Mouse (Mus musculus): Measurements from ENCODE around the gene 2310034G01Rik. TPM values are rescaled to one million over a fixed set of nuclear protein-coding genes. Genes with fewer than 3 reads are reported as not detected.

2310034G01Rik gene
- total and polyA plus RNA-seq, 3 experiments: 1.1 to 1.6 (median 1.4) TPM

DNA sequence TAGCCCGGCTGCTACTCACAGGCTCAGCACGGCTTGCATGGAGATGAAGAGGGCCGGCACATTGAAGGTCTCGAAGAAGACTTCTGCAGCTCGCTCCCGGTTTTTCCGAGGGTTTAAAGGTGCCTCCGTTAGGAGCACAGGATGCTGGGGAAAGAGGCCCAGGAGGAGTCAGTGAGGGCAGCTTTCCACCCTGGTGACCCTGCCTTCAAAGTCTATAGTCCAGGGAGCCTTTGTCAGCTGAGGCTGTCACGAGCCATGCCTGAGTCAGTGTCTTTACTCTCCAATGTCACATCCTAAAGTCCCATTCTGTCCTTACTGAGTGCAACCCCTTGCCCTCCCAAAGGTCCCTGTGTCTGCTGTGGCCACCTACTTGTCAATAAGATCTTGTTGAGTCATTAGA is 32.2 kb upstream of the 2310034G01Rik start:
- peaks cover 76 to 92% of the 10 kb centered on the region in 2 experiments for H3K36me3 ChIP-seq (replicated peaks in 1 of 2; ENCODE audit: control insufficient read depth in 1 of 2, insufficient read depth in 1 of 2, low read length in 1 of 2)
- no peak for TF ChIP-seq USF1 (IDR thresholded peaks at IDR 0.05; ENCODE audit: low read depth, low read length)
- no peak for TF ChIP-seq RAD21 (IDR thresholded peaks at IDR 0.05; ENCODE audit: low read depth, low read length)
- no peak for TF ChIP-seq RCOR1 (conservative IDR thresholded peaks at IDR 0.05; ENCODE audit: low read depth, low read length)
- no peak for TF ChIP-seq ETS1 (conservative IDR thresholded peaks at IDR 0.05; ENCODE audit: low read depth, low read length)
- TF ChIP-seq ZNF384 (IDR thresholded peaks at IDR 0.05; ENCODE audit: low read depth, low read length): no peak
- TF ChIP-seq ZMIZ1 (IDR thresholded peaks at IDR 0.05; ENCODE audit: low read depth, low read length): no peak
- TF ChIP-seq MXI1 (IDR thresholded peaks at IDR 0.05; ENCODE audit: low read depth, low read length): no peak
- TF ChIP-seq SIN3A (IDR thresholded peaks at IDR 0.05; ENCODE audit: low read length): no peak
- TF ChIP-seq USF2 (conservative IDR thresholded peaks at IDR 0.05; ENCODE audit: low read depth, low read length): no peak
- TF ChIP-seq TCF12 (IDR thresholded peaks at IDR 0.05; ENCODE audit: low read depth, low read length): no peak
- TF ChIP-seq E2F4 (IDR thresholded peaks at IDR 0.05; ENCODE audit: insufficient replicate concordance, low read depth, low read length): no peak
- TF ChIP-seq CHD1 (IDR thresholded peaks at IDR 0.05; ENCODE audit: low read depth, low read length): no peak
- no peaks in the 10 kb centered on the region for H3K27me3 ChIP-seq (replicated peaks)
- H3K9me3 ChIP-seq (replicated peaks; ENCODE audit: low read length): no peaks in the 10 kb centered on the region
- no peaks in the 10 kb centered on the region for H3K4me1 ChIP-seq (ENCODE audit: control insufficient read depth in 1 of 2, insufficient read depth in 2 of 2)
- in situ Hi-C loops (cut with MboI; ENCODE audit: low pct_ligation_motif_present, low pct_unique_long_range_greater_than_20kb, low sequenced_read_pairs): no loop called here
- no peak overlapping the region for H3K4me2 ChIP-seq (ENCODE audit: insufficient read depth, low read depth, poor library complexity, severe bottlenecking)
- no peak overlapping the region for H3K4me3 ChIP-seq (replicated peaks in 1 of 3; ENCODE audit: low read depth in 2 of 3, low read length in 2 of 3, poor library complexity in 1 of 3)
- H3K27ac ChIP-seq (ENCODE audit: insufficient read depth, low read depth): no peak overlapping the region
- no peak for DNase-seq (ENCODE audit: extremely low read depth)
- H3K9ac ChIP-seq (ENCODE audit: insufficient read depth, low read depth): no peak overlapping the region
- dilution Hi-C loops (cut with MboI; ENCODE audit: extremely low pct_ligation_motif_present, extremely low pct_unique_long_range_greater_than_20kb, low sequenced_read_pairs): no loop called here
- H3K79me2 ChIP-seq (replicated peaks; ENCODE audit: control insufficient read depth, extremely low read depth, insufficient read depth, poor library complexity, severe bottlenecking): no peaks in the 10 kb centered on the region; the same call in none of the 2 replicates

DNA sequence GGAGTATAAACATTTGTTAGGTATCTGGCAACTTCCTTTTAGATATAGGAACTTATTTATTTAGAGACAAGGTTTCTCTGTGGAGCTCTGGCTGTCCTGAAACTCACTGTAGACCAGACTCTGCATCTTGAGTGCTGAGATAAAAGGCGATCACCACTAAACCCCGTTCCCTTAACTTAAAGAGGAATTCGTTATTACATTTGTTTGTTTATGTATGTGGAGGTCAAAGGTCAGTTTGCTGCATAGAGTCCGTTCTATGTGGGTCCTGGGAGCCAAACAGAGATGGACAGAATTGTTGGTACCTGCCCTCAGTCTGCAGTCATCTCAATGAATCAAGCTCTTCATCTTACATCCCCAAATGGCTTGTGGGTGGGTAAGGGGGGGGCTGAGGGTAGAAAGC is 25.8 kb upstream of the 2310034G01Rik start:
- Histone ChIP-seq H3K27ac (ENCODE audit: insufficient read depth, low read depth) (no peak overlapping the region), H3K4me1 (ENCODE audit: control insufficient read depth in 1 of 2, insufficient read depth in 2 of 2) (0 out of 4 replicates have a peak, but pooled peaks cover 0 to 4% of the 10 kb centered on the region in 2 experiments), H3K27me3 (replicated peaks) (no peaks in the 10 kb centered on the region), H3K9me3 (replicated peaks; ENCODE audit: low read length) (no peaks in the 10 kb centered on the region), H3K9ac (ENCODE audit: insufficient read depth, low read depth) (no peak overlapping the region), H3K4me3 (replicated peaks in 1 of 3; ENCODE audit: low read depth in 2 of 3, low read length in 2 of 3, poor library complexity in 1 of 3) (no peak overlapping the region), H3K79me2 (replicated peaks; ENCODE audit: control insufficient read depth, extremely low read depth, insufficient read depth, poor library complexity, severe bottlenecking) (no peaks in the 10 kb centered on the region), H3K36me3 (replicated peaks in 1 of 2; ENCODE audit: control insufficient read depth in 1 of 2, insufficient read depth in 1 of 2, low read length in 1 of 2) (peaks cover 46 to 90% of the 10 kb centered on the region in 2 experiments), H3K4me2 (ENCODE audit: insufficient read depth, low read depth, poor library complexity, severe bottlenecking) (no peak overlapping the region)
- dilution Hi-C loops (cut with MboI; ENCODE audit: extremely low pct_ligation_motif_present, extremely low pct_unique_long_range_greater_than_20kb, low sequenced_read_pairs): no loop called here
- no peak for DNase-seq (ENCODE audit: extremely low read depth)
- in situ Hi-C loops (cut with MboI; ENCODE audit: low pct_ligation_motif_present, low pct_unique_long_range_greater_than_20kb, low sequenced_read_pairs): no loop called here
- TF ChIP-seq NELFE (IDR thresholded peaks at IDR 0.05; ENCODE audit: low read depth, low read length) (no peak), IRF4 (IDR thresholded peaks at IDR 0.05; ENCODE audit: low read depth, low read length) (no peak), CTCF (conservative IDR thresholded peaks at IDR 0.05 in 1 of 2, IDR thresholded peaks at IDR 0.05 in 1 of 2; ENCODE audit: low read depth in 2 of 2, low read length in 2 of 2) (no peak)
